Mouse (Mus musculus) subcutaneous adipose tissue, adult 2 months (tissue): Measurements from ENCODE around the gene Ttc7b. TPM values are rescaled to one million over a fixed set of nuclear protein-coding genes. Genes with fewer than 3 reads are reported as not detected.

Source experiments
- polyA plus RNA-seq: library from polyadenylated mRNA; depleted of rRNA; stranded (reverse); fragments of >200 nt; gene quantifications from 2 replicates; pipeline ENCODE4 v1.2.3, GENCODE M21; 2012; ENCODE audit warnings: low replicate concordance; rRNA removed

The Ttc7b gene
- polyA plus RNA-seq = 54.5 and 126 TPM in 2 replicates

GRCm38 (mm10) chr12:100520794-100521186 lies at the start of gene Ttc7b:
Gene Ttc7b, minus strand, starts transcription at chr12:100520826.

Other genes starting within 250 kb of the Ttc7b start
- 1.8 and 2.7 TPM in 2 replicates for gene Rps6ka5, start 206.2 kb upstream of the Ttc7b start, polyA plus RNA-seq